Mouse (Mus musculus) forebrain, embryonic 11.5 days (tissue): ENCODE measurements at regions not wholly inside any gene's neighbourhood (a gene's known extent, or its start where the extent isn't known, plus 50 kb on each side); places are given as distances from the start of the nearest gene placed in this dataset.

ENCODE experiments used
- ATAC-seq: fragments of 200-750 bp; cut with Nextera tagmentation; replicated peaks from 2 replicates; pipeline ENCODE4 v1.8.0; 2017; ENCODE audit warnings: moderate TSS enrichment; ENCODE audit not compliant: low FRiP score
- DNase-seq: peaks from one replicate; pipeline ENCODE4 v3.0.0-alpha.2; 2017; ENCODE audit warnings: low spot score
- H3K27ac ChIP-seq: fragments of 300-500 bp; sonication (generic); 2 replicates; pipeline ENCODE4 v1.5.1; 2014; ENCODE audit warnings: low read depth, low read length
- H3K27me3 ChIP-seq: fragments of 300-500 bp; sonication (generic); 2 replicates; pipeline ENCODE4 v1.6.1; 2014; ENCODE audit warnings: mild to moderate bottlenecking, low read length, mixed read lengths; ENCODE audit not compliant: control insufficient read depth, insufficient read depth
- H3K36me3 ChIP-seq: fragments of 300-500 bp; sonication (generic); 2 replicates; pipeline ENCODE4 v1.6.1; 2014; ENCODE audit warnings: mild to moderate bottlenecking, low read length, moderate library complexity, mixed read lengths; ENCODE audit not compliant: control insufficient read depth, insufficient read depth
- H3K4me1 ChIP-seq: fragments of 300-500 bp; sonication (generic); replicated peaks from 2 replicates; pipeline ENCODE4 v1.6.1; 2014; ENCODE audit warnings: low read length, mixed read lengths; ENCODE audit not compliant: control insufficient read depth, insufficient read depth
- H3K4me2 ChIP-seq: fragments of 300-500 bp; sonication (generic); 2 replicates; pipeline ENCODE4 v1.6.1; 2014; ENCODE audit warnings: low read depth, mild to moderate bottlenecking, low read length, moderate library complexity, mixed read lengths; ENCODE audit not compliant: severe bottlenecking
- H3K4me3 ChIP-seq: fragments of 300-500 bp; sonication (generic); 2 replicates; pipeline ENCODE4 v1.5.1; 2014; ENCODE audit warnings: low read depth, low read length
- H3K9ac ChIP-seq: fragments of 300-500 bp; sonication (generic); 2 replicates; pipeline ENCODE4 v1.6.1; 2014; ENCODE audit warnings: low read length
- H3K9me3 ChIP-seq: fragments of 300-500 bp; sonication (generic); 2 replicates; pipeline ENCODE4 v1.6.1; 2016; ENCODE audit warnings: low read length, mixed read lengths; ENCODE audit not compliant: control insufficient read depth
- WGBS: fragments of 180-500 bp; shearing (Covaris S2); extraction: QIAGEN DNeasy Blood & Tissue Kit; methylation state at CpG from one replicate; pipeline ENCODE4 v1.1.7; 2014; 5-methylcytosine and 5-hydroxymethylcytosine counted together

DNA sequence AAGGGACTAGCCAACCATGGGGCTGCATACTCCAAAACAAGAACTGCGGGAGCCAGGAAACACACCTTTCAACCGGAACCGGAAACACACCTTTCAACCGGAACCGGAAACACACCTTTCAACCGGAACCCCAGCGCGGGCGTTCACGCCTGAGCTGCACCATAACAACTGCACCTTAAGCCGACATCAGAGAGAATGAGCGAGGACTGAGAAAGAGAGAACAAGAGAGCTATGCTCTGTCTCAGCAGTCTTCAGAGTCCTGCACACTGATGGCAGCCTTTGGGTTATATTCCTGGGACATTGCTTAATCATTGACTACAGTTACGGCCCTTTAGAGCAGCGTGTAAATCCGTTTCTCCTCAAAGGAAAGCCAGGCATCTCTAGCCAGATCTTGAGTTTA is 58.1 kb upstream of the Mark1 start:
- Histone ChIP-seq H3K9me3 (no peaks in the 10 kb centered on the region), H3K27me3 (no peaks in the 10 kb centered on the region), H3K27ac (no peak overlapping the region), H3K36me3 (no peaks in the 10 kb centered on the region), H3K4me2 (no peak overlapping the region), H3K4me3 (no peak overlapping the region), H3K9ac (no peak overlapping the region), H3K4me1 (no peaks in the 10 kb centered on the region)
- WGBS, result 94% methylated on average over 15 of the region's 15 CpGs
- ATAC-seq, result no peak
- no peak for DNase-seq

DNA sequence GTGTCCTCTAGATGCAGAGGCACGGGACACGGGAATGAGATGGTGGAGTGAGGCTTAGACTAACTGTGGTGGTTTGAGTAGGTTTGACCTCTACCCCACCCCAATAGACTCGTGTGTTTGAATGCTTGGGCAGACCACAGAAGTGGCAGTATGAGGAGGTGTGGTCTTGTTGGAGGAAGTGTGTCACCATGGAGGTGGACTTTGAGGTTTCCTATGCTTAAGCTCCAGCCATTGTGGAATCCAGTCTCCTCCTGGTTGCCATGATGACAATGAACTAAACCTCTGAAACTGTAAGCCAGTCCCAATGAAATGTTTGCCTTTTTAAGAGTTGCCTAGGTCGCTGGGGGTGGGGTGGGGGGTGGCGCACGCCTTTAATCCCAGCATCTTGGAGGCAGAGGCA is 53.3 kb upstream of the Mark1 start:
- no peaks in the 10 kb centered on the region for H3K4me1 ChIP-seq
- DNase-seq, result no peak
- no peaks in the 10 kb centered on the region for H3K36me3 ChIP-seq
- no peak overlapping the region for H3K4me3 ChIP-seq
- no peaks in the 10 kb centered on the region for H3K27me3 ChIP-seq
- no peak overlapping the region for H3K4me2 ChIP-seq
- no peak overlapping the region for H3K9ac ChIP-seq
- no peak for ATAC-seq
- H3K9me3 ChIP-seq, result no peaks in the 10 kb centered on the region
- WGBS, result 81% methylated on average over 6 of the region's 6 CpGs
- H3K27ac ChIP-seq, result no peak overlapping the region

DNA sequence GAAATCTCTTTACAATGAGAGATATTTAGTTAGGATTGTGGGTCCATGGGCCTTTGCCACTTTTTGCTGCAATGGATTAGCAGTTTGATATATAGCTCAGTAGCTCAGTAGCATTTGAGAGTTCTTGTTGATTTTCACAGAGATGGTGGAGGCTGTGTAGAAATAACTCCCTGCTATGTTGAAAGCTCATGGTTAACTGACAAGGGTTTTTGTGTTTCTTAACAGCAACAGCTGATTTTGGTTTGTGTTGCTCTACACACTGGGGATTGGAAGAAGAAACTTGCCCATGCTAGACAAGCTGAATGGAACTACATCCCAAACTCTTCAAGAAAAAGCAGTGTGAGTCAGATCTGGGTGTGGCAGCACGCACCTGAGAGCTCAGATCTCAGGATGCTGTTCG is 50.6 kb upstream of the Mark1 start:
- no peak for ATAC-seq
- H3K36me3 ChIP-seq, result no peaks in the 10 kb centered on the region

More for the DNA sequence above, 50.6 kb upstream of the Mark1 start:
- no peak overlapping the region for H3K27ac ChIP-seq
- no peak overlapping the region for H3K4me2 ChIP-seq
- H3K4me3 ChIP-seq, result no peak overlapping the region
- H3K27me3 ChIP-seq, result no peaks in the 10 kb centered on the region
- H3K4me1 ChIP-seq, result no peaks in the 10 kb centered on the region
- DNase-seq, result no peak
- WGBS, result 83% methylated on average over 2 of the region's 2 CpGs
- no peak overlapping the region for H3K9ac ChIP-seq
- H3K9me3 ChIP-seq, result no peaks in the 10 kb centered on the region
